In the genomic region with DNA sequence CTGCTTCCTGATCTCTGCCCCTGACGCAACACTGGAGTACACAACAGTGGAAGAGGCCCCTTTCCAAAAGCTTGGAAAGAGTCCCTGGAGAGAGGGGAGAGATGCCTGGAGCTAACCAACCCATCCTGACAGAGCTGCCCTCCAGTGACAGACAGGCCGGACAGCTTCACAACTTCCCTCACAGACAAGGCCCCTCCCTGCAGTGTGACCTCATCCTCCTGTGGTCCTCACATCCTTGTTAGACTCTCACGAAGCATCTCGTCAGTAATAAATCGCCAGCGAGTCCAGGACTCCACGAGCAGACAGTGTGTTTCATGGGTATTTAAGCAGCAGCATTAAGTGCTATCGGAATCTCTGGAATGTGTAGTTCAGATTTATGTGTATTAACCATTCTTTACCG, we compare ENCODE assay signal across 8 mouse cellular contexts.
DNase-seq lines count a peak whose midpoint lies in the region; ATAC-seq and TF ChIP-seq lines count a peak whose summit lies in the region.

No protein-coding gene starts in this region.

- H3K9ac ChIP-seq in forebrain, embryonic 13.5 days, result peak overlapping the region; percentile 13; the same call in 1 of the 2 replicates
- peak overlapping the region; percentile 7; the same call in 1 of the 2 replicates for H3K9ac ChIP-seq in limb, embryonic 14.5 days (ENCODE audit: low read depth, low read length, severe bottlenecking)

- no peak overlapping the region for H3K4me3 ChIP-seq in left cerebral cortex, adult 2 months
- no peak overlapping the region for H3K4me3 ChIP-seq in forebrain, embryonic 13.5 days
- no peak overlapping the region for H3K4me3 ChIP-seq in limb, embryonic 14.5 days (replicated peaks; ENCODE audit: low read length)

- peaks cover 70% of the 10 kb centered on the region for H3K4me1 ChIP-seq in forebrain, embryonic 13.5 days
- peaks cover 33% of the 10 kb centered on the region for H3K4me1 ChIP-seq in limb, embryonic 14.5 days (ENCODE audit: control insufficient read depth, insufficient read depth, low read length)

- TF ChIP-seq CTCF in left cerebral cortex, adult 2 months (IDR thresholded peaks at IDR 0.05), result no peak

- H3K27me3 ChIP-seq in forebrain, embryonic 13.5 days, result 0 out of 2 replicates have a peak, but pooled peaks cover 2% of the 10 kb centered on the region
- no peaks in the 10 kb centered on the region for H3K27me3 ChIP-seq in limb, embryonic 14.5 days (ENCODE audit: control insufficient read depth, insufficient read depth, low read length)

- 8% methylated on average over 9 of the region's 9 CpGs for WGBS in forebrain, embryonic 13.5 days
- WGBS in limb, embryonic 14.5 days, result 7% methylated on average over 9 of the region's 9 CpGs

- 0 out of 2 replicates have a peak overlapping the region, but pooled peaks have one; percentile 6 for H3K27ac ChIP-seq in left cerebral cortex, adult 2 months
- peak overlapping the region; percentile 59 for H3K27ac ChIP-seq in forebrain, embryonic 13.5 days
- H3K27ac ChIP-seq in limb, embryonic 14.5 days (replicated peaks; ENCODE audit: low read depth, low read length), result no peak overlapping the region

- intact Hi-C loops in left cerebral cortex, adult 2 months (cut with DNase I), result loop anchor here (10.0 kb wide), 1 partner anchor 209 kb away; a partner anchor contains a TSS

- H3K36me3 ChIP-seq in forebrain, embryonic 13.5 days (ENCODE audit: poor library complexity, severe bottlenecking), result peaks cover 25% of the 10 kb centered on the region
- H3K36me3 ChIP-seq in limb, embryonic 14.5 days (ENCODE audit: control insufficient read depth, insufficient read depth, low read length), result no peaks in the 10 kb centered on the region

- ATAC-seq in forebrain, embryonic 13.5 days, result no peak
- ATAC-seq in limb, embryonic 14.5 days (ENCODE audit: low FRiP score, low read depth), result peak; percentile 43

- TF ChIP-seq POLR2A in limb, embryonic 14.5 days (IDR thresholded peaks at IDR 0.05; ENCODE audit: borderline replicate concordance, extremely low read depth, insufficient read depth, insufficient read length), result no peak

- H3K4me2 ChIP-seq in forebrain, embryonic 13.5 days, result peak overlapping the region; percentile 19
- H3K4me2 ChIP-seq in limb, embryonic 14.5 days (replicated peaks; ENCODE audit: low read depth, low read length, severe bottlenecking), result peak overlapping the region; percentile 25

- H3K9me3 ChIP-seq in forebrain, embryonic 13.5 days (replicated peaks), result no peaks in the 10 kb centered on the region
- no peaks in the 10 kb centered on the region for H3K9me3 ChIP-seq in limb, embryonic 14.5 days (ENCODE audit: control insufficient read depth, low read length)

- DNase-seq in left cerebral cortex, adult 2 months (ENCODE audit: extremely low spot score in 1 of 2, low spot score in 2 of 2), result no peak
- DNase-seq in left cerebral cortex, adult 18-20 months (ENCODE audit: low spot score in 2 of 2), result no peak
- peak; percentile 25 for DNase-seq in limb, embryonic 14.5 days (ENCODE audit: low spot score)
- peak; percentile 5 for DNase-seq in skeletal muscle tissue, adult 2 months (ENCODE audit: low read depth, low spot score)
- no peak for DNase-seq in urinary bladder, postnatal 4 days (ENCODE audit: low spot score in 2 of 2)
- no peak for DNase-seq in frontal cortex, adult 2 months (ENCODE audit: extremely low spot score in 1 of 2, low spot score in 1 of 2)
- DNase-seq in adrenal gland, postnatal 25 days, result no peak

Comparison
In these comparisons a context has a peak if more than half of its experiments do, and no peak if none do; other contexts are left out.
1. DNase-seq: peak in limb, embryonic 14.5 days (single experiment) and skeletal muscle tissue, adult 2 months (single experiment); none in left cerebral cortex, adult 2 months (0 of 2), left cerebral cortex, adult 18-20 months (0 of 2), urinary bladder, postnatal 4 days (0 of 2), frontal cortex, adult 2 months (0 of 2) and adrenal gland, postnatal 25 days (single experiment).